Mouse (Mus musculus): Measurements from ENCODE around the gene Cd96. TPM values are rescaled to one million over a fixed set of nuclear protein-coding genes. Genes with fewer than 3 reads are reported as not detected.

The Cd96 gene
- polyA plus RNA-seq, 1 experiment from 2014 or later: not detected

DNA sequence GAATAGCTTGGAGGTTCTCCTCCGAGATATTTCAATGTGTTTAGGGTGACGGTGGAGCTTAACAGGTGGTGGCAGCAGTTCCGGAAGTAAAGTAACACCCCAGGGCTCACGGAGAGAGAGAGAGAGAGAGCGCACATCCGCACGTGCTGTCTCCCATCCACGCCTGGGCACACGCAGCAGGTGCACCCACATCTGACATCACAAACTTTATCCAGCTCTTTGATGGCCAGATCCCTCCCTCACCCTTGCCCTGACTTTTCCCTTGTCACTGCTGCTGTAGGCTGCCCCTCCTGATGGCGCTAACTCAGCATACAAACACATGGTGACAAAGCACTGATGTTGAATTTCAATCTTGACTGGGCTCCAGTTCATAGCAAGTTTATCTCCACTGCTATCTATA, 113.8 kb downstream of the Cd96 start:
- 80% methylated on average over 10 of the region's 10 CpGs for WGBS
- no peaks in the 10 kb centered on the region for H3K9me3 ChIP-seq
- no peaks in the 10 kb centered on the region for H3K27me3 ChIP-seq
- no peak for ATAC-seq (ENCODE audit: low FRiP score)
- no peak overlapping the region for H3K4me2 ChIP-seq
- H3K4me1 ChIP-seq: peaks cover 12% of the 10 kb centered on the region
- H3K36me3 ChIP-seq (replicated peaks): no peaks in the 10 kb centered on the region
- no peak overlapping the region for H3K27ac ChIP-seq
- H3K4me3 ChIP-seq (replicated peaks): no peak overlapping the region
- H3K9ac ChIP-seq: no peak overlapping the region

DNA sequence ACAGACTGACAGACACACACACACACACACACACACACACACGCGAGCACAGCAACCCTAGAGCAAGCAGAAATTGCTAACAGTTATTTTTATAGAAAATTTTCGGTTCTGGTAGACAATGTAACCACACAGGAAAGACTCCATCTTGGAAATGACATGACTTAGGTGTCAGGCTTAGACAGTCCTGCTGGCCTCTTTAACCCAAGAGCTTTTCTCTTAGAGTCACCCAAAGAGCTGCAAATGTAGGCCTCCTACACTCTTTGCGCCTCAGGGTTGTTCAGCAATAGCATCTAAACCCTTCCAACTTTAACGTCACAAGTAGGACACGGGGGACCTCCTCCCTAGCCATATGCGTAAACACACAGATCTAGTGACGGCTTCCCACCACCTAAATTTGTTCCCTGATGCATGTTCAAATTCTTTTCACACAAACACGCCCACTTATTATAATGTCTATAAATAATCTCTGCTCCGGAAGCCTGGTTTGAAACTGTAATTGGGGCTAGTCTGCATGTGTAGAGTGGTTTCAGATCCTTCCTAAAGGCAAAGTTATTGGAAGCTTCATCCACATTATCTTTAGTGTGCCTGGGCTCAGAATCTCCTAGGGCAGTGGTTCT, 118.4 kb downstream of the Cd96 start:
- Histone ChIP-seq H3K4me3 (replicated peaks) (no peak overlapping the region), H3K36me3 (replicated peaks) (no peaks in the 10 kb centered on the region), H3K9me3 (no peaks in the 10 kb centered on the region), H3K27me3 (no peaks in the 10 kb centered on the region), H3K27ac (no peak overlapping the region), H3K4me1 (peaks cover 18% of the 10 kb centered on the region), H3K4me2 (no peak overlapping the region), H3K9ac (no peak overlapping the region)
- ATAC-seq (ENCODE audit: low FRiP score): no peak
- 87% methylated on average over 10 of the region's 10 CpGs for WGBS

DNA sequence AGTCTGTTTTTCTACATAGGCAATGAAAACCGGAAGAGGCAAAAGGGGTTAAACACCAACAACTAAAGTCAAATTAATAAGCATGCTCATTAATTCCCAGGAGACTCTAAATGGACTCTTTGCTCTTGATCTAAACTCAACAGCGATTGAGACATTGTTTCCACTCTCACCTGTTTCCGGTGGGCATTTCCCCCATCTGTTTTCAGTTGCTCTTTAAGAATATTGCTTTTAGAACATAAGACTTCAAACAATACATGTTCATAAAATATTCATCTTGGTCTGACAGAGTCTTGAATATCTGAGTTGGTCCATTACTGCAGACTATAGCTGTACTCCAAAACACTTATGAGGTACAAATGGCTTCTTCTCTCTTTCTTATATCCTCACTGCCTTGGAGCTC, 119.1 kb downstream of the Cd96 start:
- Histone ChIP-seq H3K9ac (no peak overlapping the region), H3K4me1 (peaks cover 18% of the 10 kb centered on the region), H3K27ac (no peak overlapping the region), H3K36me3 (replicated peaks) (no peaks in the 10 kb centered on the region), H3K9me3 (no peaks in the 10 kb centered on the region), H3K27me3 (no peaks in the 10 kb centered on the region), H3K4me3 (replicated peaks) (no peak overlapping the region), H3K4me2 (no peak overlapping the region)
- ATAC-seq (ENCODE audit: low FRiP score): no peak
- 88% methylated on average over 3 of the region's 3 CpGs for WGBS

GRCm38 (mm10) chr16:45999374-46000191, 120.5 kb downstream of the Cd96 start:
- peak overlapping the region; percentile 59 for H3K27ac ChIP-seq
- H3K36me3 ChIP-seq (replicated peaks): no peaks in the 10 kb centered on the region
- no peaks in the 10 kb centered on the region for H3K9me3 ChIP-seq
- peak; percentile 82 for ATAC-seq (ENCODE audit: low FRiP score)
- H3K9ac ChIP-seq: no peak overlapping the region
- no peak overlapping the region for H3K4me3 ChIP-seq (replicated peaks)
- no peaks in the 10 kb centered on the region for H3K27me3 ChIP-seq
- WGBS: 30% methylated on average over 10 of the region's 10 CpGs
- no peak overlapping the region for H3K4me2 ChIP-seq
- peaks cover 18% of the 10 kb centered on the region for H3K4me1 ChIP-seq

DNA sequence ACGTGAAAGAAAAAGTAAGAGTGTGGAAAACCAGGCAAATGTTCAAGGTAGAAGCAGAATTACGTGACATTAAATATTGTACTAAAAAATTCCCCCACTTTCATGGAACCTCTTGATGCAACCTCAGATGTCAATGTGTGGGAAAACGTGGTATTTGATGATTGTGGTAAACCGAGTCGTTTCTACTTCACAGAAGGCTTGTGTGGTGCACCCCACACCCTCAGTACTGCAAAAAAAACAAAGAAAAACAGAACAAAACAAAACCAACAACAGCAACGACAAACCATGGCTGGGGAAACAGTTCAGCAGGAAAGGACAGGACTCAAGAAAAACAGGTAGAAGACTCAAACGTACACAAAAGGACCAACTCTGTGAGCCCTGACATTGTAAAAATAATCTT, 121.8 kb downstream of the Cd96 start:
- Histone ChIP-seq H3K4me3 (replicated peaks) (no peak overlapping the region), H3K9ac (no peak overlapping the region), H3K9me3 (no peaks in the 10 kb centered on the region), H3K4me2 (no peak overlapping the region), H3K36me3 (replicated peaks) (no peaks in the 10 kb centered on the region), H3K27me3 (no peaks in the 10 kb centered on the region), H3K4me1 (peaks cover 18% of the 10 kb centered on the region), H3K27ac (no peak overlapping the region)
- WGBS: 80% methylated on average over 7 of the region's 7 CpGs
- no peak for ATAC-seq (ENCODE audit: low FRiP score)

- no peak overlapping the region for H3K9ac ChIP-seq
- no peaks in the 10 kb centered on the region for H3K9me3 ChIP-seq
- WGBS: 50% methylated on average over 10 of the region's 10 CpGs
- H3K27ac ChIP-seq: no peak overlapping the region
- H3K4me1 ChIP-seq: peaks cover 5% of the 10 kb centered on the region; the same call in 1 of the 2 replicates
- no peak for ATAC-seq (ENCODE audit: low FRiP score)
- H3K4me2 ChIP-seq: no peak overlapping the region
- no peak overlapping the region for H3K4me3 ChIP-seq (replicated peaks)
- no peaks in the 10 kb centered on the region for H3K36me3 ChIP-seq (replicated peaks)
- no peaks in the 10 kb centered on the region for H3K27me3 ChIP-seq
Observed at GRCm38 (mm10) chr16:45990901-45991676, 129.0 kb downstream of the Cd96 start.

DNA sequence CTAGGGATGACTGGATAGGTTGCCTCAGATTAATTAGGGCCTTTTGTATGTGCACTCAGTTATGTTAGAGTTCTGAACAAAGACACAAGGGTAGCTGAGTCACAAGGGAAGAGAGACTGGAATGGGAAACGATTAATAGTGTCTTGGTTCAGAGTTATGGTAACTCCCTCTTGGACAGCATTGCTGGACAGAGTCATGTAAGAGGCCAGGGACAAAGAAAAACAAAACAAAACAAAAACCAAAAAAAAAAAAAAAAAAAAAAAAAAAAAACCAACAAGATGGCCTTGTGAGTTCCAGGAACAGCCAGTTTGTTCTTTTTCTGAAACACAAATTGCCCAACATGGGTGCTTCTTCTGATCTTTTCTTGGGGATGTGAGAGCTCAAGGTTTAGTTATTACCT, 133.8 kb downstream of the Cd96 start:
- Histone ChIP-seq H3K36me3 (replicated peaks) (no peaks in the 10 kb centered on the region), H3K4me3 (replicated peaks) (no peak overlapping the region), H3K4me1 (no peaks in the 10 kb centered on the region), H3K27ac (no peak overlapping the region), H3K9me3 (no peaks in the 10 kb centered on the region), H3K4me2 (no peak overlapping the region), H3K27me3 (no peaks in the 10 kb centered on the region), H3K9ac (no peak overlapping the region)
- WGBS: 31% methylated on average over 1 of the region's 1 CpGs
- no peak for ATAC-seq (ENCODE audit: low FRiP score)

Other genes with a start within 250 kb of the Cd96 start
- gene Phldb2, start 166.7 kb downstream of the Cd96 start, polyA plus RNA-seq (2016; fragmentation: Nextera tagmentation; extraction: Ambion mirVana): 27.9 and 35.2 TPM in 2 replicates
- 11.7 and 12.7 TPM in 2 replicates for gene Plcxd2, start 110.0 kb downstream of the Cd96 start, polyA plus RNA-seq (2016; fragmentation: Nextera tagmentation; extraction: Ambion mirVana)
- 3.9 and 4.6 TPM in 2 replicates for gene Gm4737, start 34.8 kb upstream of the Cd96 start, polyA plus RNA-seq (2016; fragmentation: Nextera tagmentation; extraction: Ambion mirVana)

Data from forebrain, embryonic 12.5 days (tissue).